Mouse (Mus musculus) forebrain, embryonic 12.5 days (tissue): Measurements from ENCODE around the gene Zrsr1. TPM values are rescaled to one million over a fixed set of nuclear protein-coding genes. Genes with fewer than 3 reads are reported as not detected.
A peak's percentile ranks its signal among the peaks of the same experiment; 100 is the strongest.

Experiments used
- ATAC-seq: fragments of 200-750 bp; cut with Nextera tagmentation; 2 replicates; pipeline ENCODE4 v1.8.0; 2017; ENCODE audit warnings: moderate TSS enrichment; ENCODE audit not compliant: low FRiP score
- H3K27ac ChIP-seq: fragments of 300-500 bp; sonication (generic); 2 replicates; pipeline ENCODE4 v1.5.1; 2016; ENCODE audit warnings: mild to moderate bottlenecking
- H3K27me3 ChIP-seq: fragments of 300-500 bp; sonication (generic); 2 replicates; pipeline ENCODE4 v1.6.1; 2016; ENCODE audit warnings: mild to moderate bottlenecking
- H3K36me3 ChIP-seq: fragments of 300-500 bp; sonication (generic); replicated peaks from 2 replicates; pipeline ENCODE4 v1.6.1; 2016; ENCODE audit warnings: mild to moderate bottlenecking
- H3K4me1 ChIP-seq: fragments of 300-500 bp; sonication (generic); 2 replicates; pipeline ENCODE4 v1.6.1; 2016
- H3K4me2 ChIP-seq: fragments of 300-500 bp; sonication (generic); 2 replicates; pipeline ENCODE4 v1.6.1; 2016; ENCODE audit warnings: mild to moderate bottlenecking, moderate library complexity
- H3K4me3 ChIP-seq: fragments of 300-500 bp; sonication (generic); replicated peaks from 2 replicates; pipeline ENCODE4 v1.5.1; 2016; ENCODE audit warnings: mild to moderate bottlenecking
- H3K9ac ChIP-seq: fragments of 300-500 bp; sonication (generic); 2 replicates; pipeline ENCODE4 v1.6.1; 2016; ENCODE audit warnings: mild to moderate bottlenecking
- H3K9me3 ChIP-seq: fragments of 300-500 bp; sonication (generic); 2 replicates; pipeline ENCODE4 v1.6.1; 2016
- WGBS: fragments of 180-500 bp; shearing (Covaris S2); methylation state at CpG from one replicate; pipeline ENCODE4 v1.1.7; 2016; 5-methylcytosine and 5-hydroxymethylcytosine counted together
- polyA plus RNA-seq: library from polyadenylated mRNA; unstranded; fragments of >200 nt; fragmentation: Nextera tagmentation; extraction: Ambion mirVana; gene quantifications from 2 replicates; pipeline ENCODE4 v1.2.1, GENCODE M21; 2016

Zrsr1 gene
- polyA plus RNA-seq, 1 experiment from 2014 or later, result 4.2 TPM

DNA sequence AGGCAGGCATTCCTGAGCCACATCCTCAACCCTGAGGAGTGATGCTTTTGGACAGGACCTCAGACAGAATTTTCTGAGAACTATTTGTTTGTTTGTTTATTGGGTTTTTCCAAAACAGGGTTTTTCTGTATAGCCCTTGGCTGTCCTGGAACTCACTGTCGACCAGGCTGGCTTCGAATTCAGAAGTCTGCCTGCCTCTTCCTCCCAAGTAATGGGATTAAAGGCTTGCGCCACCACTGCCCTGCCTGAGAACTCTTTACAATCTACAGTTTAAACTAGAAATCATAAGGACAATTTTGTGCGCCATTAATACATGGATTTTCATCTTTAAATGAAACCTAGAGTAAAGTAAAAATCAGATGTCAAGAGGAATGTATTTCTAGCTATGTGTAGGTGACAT, 23.7 kb downstream of the Zrsr1 start:
- no peak overlapping the region for H3K4me2 ChIP-seq
- peaks cover 11% of the 10 kb centered on the region for H3K4me1 ChIP-seq
- H3K27me3 ChIP-seq, result no peaks in the 10 kb centered on the region
- H3K27ac ChIP-seq, result no peak overlapping the region
- WGBS, result 95% methylated on average over 4 of the region's 4 CpGs
- H3K4me3 ChIP-seq, result no peak overlapping the region
- H3K9ac ChIP-seq, result no peak overlapping the region
- H3K36me3 ChIP-seq, result peaks cover 61% of the 10 kb centered on the region
- H3K9me3 ChIP-seq, result no peaks in the 10 kb centered on the region
- ATAC-seq, result no peak

DNA sequence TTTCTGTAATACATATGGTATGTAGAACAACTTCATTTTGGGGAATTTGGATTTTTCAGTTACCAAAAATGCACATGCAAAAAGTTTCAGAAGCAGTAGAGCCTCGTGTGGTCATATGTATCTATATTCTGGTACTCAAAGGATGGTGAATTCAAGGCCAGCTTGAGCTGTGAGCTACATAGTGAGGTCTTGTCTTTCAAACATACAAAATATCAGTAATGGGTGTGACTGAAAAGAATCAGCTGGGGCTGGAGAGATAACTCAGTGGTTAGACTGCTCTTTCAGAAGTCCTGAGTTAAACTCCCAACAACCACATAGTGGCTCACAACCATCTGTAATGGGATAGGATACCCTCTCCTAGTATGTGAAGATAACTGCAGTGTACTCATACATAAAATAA, 26.5 kb downstream of the Zrsr1 start:
- Histone ChIP-seq H3K36me3 (peaks cover 82% of the 10 kb centered on the region), H3K9me3 (no peaks in the 10 kb centered on the region), H3K4me3 (no peak overlapping the region), H3K27me3 (no peaks in the 10 kb centered on the region), H3K4me2 (no peak overlapping the region), H3K4me1 (no peaks in the 10 kb centered on the region), H3K9ac (no peak overlapping the region), H3K27ac (no peak overlapping the region)
- 87% methylated on average over 1 of the region's 1 CpGs for WGBS
- ATAC-seq, result no peak

DNA sequence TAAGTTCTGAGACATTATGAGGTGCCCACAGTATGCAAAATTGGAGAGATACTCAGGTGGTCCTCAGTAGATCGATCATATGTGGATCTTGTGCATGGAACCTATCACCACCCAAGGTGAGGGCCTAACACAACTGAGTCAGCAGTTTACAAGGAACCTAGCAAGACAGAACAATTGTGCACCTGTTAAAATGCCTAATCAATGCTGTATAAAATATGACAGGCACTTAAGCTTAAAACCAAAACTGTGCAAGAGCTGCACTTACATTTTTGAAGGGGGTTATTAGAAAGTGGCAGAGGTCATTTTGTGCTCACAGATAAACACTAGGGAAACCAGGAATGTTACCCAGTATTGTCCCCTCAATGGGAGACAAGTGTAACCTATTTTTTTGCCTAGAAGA, 33.5 kb downstream of the Zrsr1 start:
- WGBS, result 88% methylated on average over 1 of the region's 1 CpGs
- no peak overlapping the region for H3K9ac ChIP-seq
- H3K4me3 ChIP-seq, result no peak overlapping the region
- H3K27ac ChIP-seq, result no peak overlapping the region
- H3K27me3 ChIP-seq, result no peaks in the 10 kb centered on the region
- H3K36me3 ChIP-seq, result peaks cover 42% of the 10 kb centered on the region
- H3K9me3 ChIP-seq, result no peaks in the 10 kb centered on the region
- H3K4me2 ChIP-seq, result no peak overlapping the region
- H3K4me1 ChIP-seq, result peaks cover 4% of the 10 kb centered on the region
- no peak for ATAC-seq

DNA sequence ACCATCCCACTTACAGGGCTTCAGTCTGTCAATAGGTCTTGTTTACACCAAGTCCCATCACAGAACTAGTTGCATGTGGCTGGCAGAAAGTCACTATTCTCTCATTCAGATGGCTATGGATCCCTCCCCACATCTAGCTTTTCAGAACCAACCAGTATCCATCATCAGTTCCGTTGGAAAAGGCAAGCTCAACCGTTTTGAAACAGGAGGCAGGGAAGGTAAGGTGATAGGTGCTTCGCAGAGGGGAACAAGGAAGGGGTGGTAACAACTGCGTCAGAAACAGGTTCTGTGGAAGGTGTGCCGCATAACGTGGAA, 35.3 kb downstream of the Zrsr1 start:
- peak overlapping the region; percentile 89 for H3K27ac ChIP-seq
- H3K4me1 ChIP-seq, result peaks cover 4% of the 10 kb centered on the region
- WGBS, result 5% methylated on average over 6 of the region's 6 CpGs
- no peak overlapping the region for H3K9ac ChIP-seq
- H3K9me3 ChIP-seq, result no peaks in the 10 kb centered on the region
- H3K27me3 ChIP-seq, result no peaks in the 10 kb centered on the region; the same call in 1 of the 2 replicates
- no peak for ATAC-seq
- peak overlapping the region; percentile 58 for H3K4me3 ChIP-seq
- H3K36me3 ChIP-seq, result peaks cover 27% of the 10 kb centered on the region
- H3K4me2 ChIP-seq, result peak overlapping the region; percentile 75

DNA sequence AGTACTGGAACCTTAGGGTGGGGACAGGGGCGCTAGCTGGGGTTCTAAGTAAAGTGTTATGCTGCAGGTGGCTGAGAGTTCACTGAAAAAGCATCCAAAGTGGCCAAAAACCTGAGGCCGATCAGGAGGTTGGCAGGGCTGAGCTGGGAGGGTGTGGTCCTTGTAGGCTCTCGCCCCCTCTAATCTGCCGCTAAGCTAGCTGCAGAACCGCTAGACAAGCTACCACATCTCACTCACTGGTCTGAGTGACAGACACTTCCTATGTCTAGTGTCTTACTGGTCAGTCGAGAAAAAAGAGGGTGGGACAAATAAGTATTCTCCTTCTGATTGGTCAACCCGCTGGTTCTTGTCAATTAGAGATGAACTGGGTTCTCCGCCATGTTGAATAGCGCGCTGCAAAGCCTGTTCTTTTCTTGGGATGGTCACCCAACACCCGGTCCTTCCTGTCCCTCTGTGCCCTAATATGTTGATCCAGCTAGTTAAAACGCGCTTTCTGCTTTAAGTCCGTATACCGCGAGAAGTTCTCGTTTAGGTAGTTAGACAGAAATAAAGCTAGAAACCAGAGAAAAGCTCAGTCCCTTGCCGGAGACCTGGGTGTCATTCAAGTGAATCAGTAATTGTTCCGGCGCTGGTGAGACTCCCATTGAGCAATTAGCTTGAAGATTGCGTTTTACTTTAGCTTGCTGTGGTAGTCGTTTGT, 35.8 kb downstream of the Zrsr1 start, which contains the start of gene Fam161a:
Fam161a (plus strand) TSS at position 51 of the 700 bp plus-strand sequence.
- H3K36me3 ChIP-seq, result peaks cover 22% of the 10 kb centered on the region
- peaks cover 4% of the 10 kb centered on the region for H3K4me1 ChIP-seq
- H3K9me3 ChIP-seq, result no peaks in the 10 kb centered on the region
- ATAC-seq, result peak; percentile 95
- no peaks in the 10 kb centered on the region; the same call in 1 of the 2 replicates for H3K27me3 ChIP-seq
- peak within 1 kb of the TSS; percentile 58 for H3K4me3 ChIP-seq
- H3K9ac ChIP-seq, result peak within 1 kb of the TSS; percentile 78
- 2% methylated on average over 22 of the region's 22 CpGs for WGBS
- H3K27ac ChIP-seq, result peak within 1 kb of the TSS; percentile 89
- H3K4me2 ChIP-seq, result peak within 1 kb of the TSS; percentile 75

DNA sequence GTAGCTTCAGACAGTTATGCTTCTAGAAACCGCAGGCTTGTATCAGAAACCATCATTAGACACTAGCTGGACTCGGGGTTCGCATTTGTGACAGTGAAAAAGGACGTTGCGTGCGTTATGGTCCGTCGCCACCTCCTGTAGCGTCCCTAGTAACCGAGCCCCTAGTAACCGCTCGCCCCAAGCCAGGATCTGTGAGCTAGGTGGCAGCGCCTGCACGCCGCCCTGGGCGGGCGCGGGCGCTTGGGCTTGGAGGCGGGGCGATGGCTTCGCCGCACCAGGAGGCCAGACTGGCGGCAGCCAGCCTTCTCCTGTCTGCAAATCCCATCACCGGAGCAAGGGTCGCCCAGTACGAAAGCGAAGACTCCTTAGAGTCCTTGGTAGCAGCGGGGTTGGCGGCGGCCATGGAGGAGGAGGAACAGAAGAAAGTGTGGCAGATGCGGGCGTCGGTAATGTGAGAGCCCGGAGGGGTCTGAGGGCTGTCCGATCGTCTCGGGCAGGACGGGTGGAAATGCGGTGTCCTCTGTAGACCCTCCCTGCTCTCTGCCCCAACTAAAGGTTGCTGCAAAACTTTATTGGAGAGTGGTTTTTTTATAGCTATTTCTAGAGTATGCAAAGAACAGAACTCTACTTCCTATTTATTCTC, 36.5 kb downstream of the Zrsr1 start:
- peak overlapping the region; percentile 89 for H3K27ac ChIP-seq
- H3K9ac ChIP-seq, result peak overlapping the region; percentile 78
- H3K9me3 ChIP-seq, result no peaks in the 10 kb centered on the region
- peaks cover 4% of the 10 kb centered on the region for H3K4me1 ChIP-seq
- H3K36me3 ChIP-seq, result peaks cover 19% of the 10 kb centered on the region
- no peaks in the 10 kb centered on the region; the same call in 1 of the 2 replicates for H3K27me3 ChIP-seq
- peak; percentile 95 for ATAC-seq
- H3K4me2 ChIP-seq, result peak overlapping the region; percentile 75
- under 1% methylated on average over 40 of the region's 40 CpGs for WGBS
- H3K4me3 ChIP-seq, result peak overlapping the region; percentile 58

DNA sequence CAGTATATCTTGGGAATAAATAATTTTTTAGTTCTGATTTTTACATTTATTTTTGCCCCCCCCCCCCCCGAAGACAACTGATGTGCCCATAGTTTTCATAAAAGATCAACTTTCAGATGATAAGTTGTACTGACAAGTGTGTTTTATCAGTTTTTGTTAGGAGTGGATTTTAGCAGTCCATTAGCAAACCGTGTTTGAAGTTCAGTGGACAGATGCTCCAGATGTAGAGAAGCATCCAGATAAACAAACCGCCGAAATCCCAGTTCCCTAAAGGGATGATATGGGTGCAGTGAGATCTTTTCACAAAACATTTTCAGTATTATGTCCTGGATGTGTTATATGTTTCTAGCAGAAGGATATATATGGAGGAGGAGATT, 37.0 kb downstream of the Zrsr1 start:
- 43% methylated on average over 4 of the region's 4 CpGs for WGBS
- Histone ChIP-seq H3K4me3 (peak overlapping the region; percentile 58), H3K4me1 (peaks cover 4% of the 10 kb centered on the region), H3K9ac (no peak overlapping the region), H3K4me2 (peak overlapping the region; percentile 75), H3K9me3 (no peaks in the 10 kb centered on the region), H3K36me3 (peaks cover 14% of the 10 kb centered on the region), H3K27me3 (no peaks in the 10 kb centered on the region; the same call in 1 of the 2 replicates), H3K27ac (no peak overlapping the region)
- ATAC-seq, result no peak

DNA sequence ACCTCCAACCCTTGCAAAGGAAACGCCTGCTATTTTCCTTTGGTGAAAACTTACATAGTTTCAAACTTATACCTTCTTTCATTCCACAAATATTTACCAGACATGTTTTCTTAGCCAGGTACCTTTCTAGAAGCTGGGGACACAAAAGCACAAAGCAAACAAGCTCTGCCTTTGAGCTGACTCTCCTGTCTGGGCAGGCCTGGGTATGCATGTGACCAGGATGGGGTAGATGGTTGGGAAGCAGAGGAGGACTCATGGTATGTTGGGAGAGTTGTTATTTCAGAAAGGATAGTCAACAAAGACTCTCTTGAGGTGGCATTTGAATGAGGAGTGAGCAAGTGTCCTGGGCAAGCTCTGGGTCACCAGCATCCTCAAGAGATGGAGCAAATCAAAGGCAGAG, 41.3 kb downstream of the Zrsr1 start:
- Histone ChIP-seq H3K27ac (no peak overlapping the region), H3K36me3 (no peaks in the 10 kb centered on the region), H3K27me3 (no peaks in the 10 kb centered on the region; the same call in 1 of the 2 replicates), H3K9ac (no peak overlapping the region), H3K4me1 (no peaks in the 10 kb centered on the region), H3K4me3 (no peak overlapping the region), H3K4me2 (no peak overlapping the region), H3K9me3 (no peaks in the 10 kb centered on the region)
- WGBS, result 81% methylated on average over 1 of the region's 1 CpGs
- ATAC-seq, result no peak

DNA sequence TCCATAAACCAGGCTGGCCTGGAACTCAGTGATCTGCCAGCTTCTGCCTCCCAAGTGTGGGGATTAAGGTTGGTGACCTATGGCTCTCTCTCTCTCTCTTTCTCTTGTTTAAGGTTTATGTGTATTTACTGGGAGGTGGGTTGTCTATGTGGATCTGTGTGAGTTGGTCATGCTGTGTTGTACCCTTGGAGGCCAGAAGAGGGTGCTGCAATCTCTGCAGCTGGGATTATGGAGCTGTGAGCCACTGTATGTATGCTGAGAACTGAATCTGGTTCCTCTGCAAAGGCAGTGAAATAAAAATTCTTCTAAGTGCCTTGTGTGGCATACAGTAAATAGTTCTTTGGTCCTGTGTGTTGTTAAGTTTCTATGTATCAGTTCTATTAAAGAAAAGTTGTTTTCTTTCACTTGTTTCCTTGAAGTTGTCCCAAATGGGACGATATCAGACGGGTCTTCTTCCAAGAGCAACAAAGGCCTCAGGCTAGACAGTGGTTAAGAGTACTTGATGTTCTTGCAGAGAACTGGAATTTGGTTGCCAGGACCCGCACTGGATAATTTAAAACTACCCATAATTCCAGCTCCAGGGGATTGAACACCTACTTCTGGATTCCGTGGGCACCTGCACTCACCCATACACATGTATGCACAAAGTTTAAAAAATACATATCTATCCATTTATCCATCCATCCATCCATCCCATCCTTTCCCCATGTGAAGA, 41.9 kb downstream of the Zrsr1 start:
- Histone ChIP-seq H3K36me3 (no peaks in the 10 kb centered on the region), H3K4me1 (no peaks in the 10 kb centered on the region), H3K9ac (no peak overlapping the region), H3K4me3 (no peak overlapping the region), H3K27ac (no peak overlapping the region), H3K27me3 (no peaks in the 10 kb centered on the region; the same call in 1 of the 2 replicates), H3K9me3 (no peaks in the 10 kb centered on the region), H3K4me2 (no peak overlapping the region)
- ATAC-seq, result no peak
- 86% methylated on average over 4 of the region's 4 CpGs for WGBS

DNA sequence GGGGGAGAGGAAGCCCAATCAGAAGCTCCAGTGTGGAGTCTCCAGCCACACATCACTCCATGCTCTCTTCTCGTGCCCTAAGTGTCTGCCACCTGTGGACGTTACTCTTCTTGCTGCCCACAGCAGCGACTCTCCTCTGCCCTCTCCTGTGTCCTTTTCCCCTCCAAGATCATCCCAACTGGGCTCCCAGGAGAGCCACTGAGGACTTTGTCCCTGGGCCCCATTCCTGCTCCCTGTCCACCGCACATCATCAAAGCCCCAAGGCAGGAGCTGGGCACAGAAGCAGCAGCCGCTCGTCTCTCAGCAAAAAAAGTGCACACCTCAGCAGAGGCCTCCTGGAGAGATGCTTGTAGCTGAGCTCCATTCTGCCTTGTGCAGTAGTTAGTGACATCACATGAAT, 43.2 kb downstream of the Zrsr1 start:
- no peak overlapping the region for H3K9ac ChIP-seq
- WGBS, result 76% methylated on average over 6 of the region's 6 CpGs
- no peak overlapping the region for H3K4me2 ChIP-seq
- H3K27ac ChIP-seq, result no peak overlapping the region
- no peaks in the 10 kb centered on the region for H3K4me1 ChIP-seq
- no peaks in the 10 kb centered on the region; the same call in 1 of the 2 replicates for H3K27me3 ChIP-seq
- H3K9me3 ChIP-seq, result no peaks in the 10 kb centered on the region
- no peak overlapping the region for H3K4me3 ChIP-seq
- no peak for ATAC-seq
- no peaks in the 10 kb centered on the region for H3K36me3 ChIP-seq

DNA sequence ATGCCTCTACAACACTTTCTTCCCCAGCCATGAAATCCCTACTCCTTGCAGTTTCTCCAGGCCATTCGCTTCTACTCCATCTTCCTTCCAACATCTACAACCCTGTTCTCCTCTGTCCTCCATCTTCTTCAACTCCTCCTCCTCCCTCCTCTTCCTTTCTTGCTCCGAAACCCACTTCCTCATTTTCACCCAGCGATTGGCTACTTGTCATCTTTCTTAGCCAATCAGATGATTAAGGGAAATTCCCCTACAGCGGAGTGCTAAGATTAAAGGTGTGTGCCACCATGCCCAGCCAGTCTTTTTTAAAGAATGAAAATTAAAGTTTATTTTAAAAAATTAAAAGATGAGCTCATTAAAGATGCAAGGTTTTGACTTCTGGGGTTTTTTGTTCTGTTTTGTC, 46.1 kb downstream of the Zrsr1 start:
- H3K27ac ChIP-seq, result no peak overlapping the region
- H3K4me1 ChIP-seq, result no peaks in the 10 kb centered on the region
- no peak overlapping the region for H3K9ac ChIP-seq
- no peaks in the 10 kb centered on the region for H3K27me3 ChIP-seq
- H3K36me3 ChIP-seq, result no peaks in the 10 kb centered on the region
- 96% methylated on average over 4 of the region's 4 CpGs for WGBS
- H3K4me3 ChIP-seq, result no peak overlapping the region
- no peak overlapping the region for H3K4me2 ChIP-seq
- no peaks in the 10 kb centered on the region for H3K9me3 ChIP-seq
- no peak for ATAC-seq

DNA sequence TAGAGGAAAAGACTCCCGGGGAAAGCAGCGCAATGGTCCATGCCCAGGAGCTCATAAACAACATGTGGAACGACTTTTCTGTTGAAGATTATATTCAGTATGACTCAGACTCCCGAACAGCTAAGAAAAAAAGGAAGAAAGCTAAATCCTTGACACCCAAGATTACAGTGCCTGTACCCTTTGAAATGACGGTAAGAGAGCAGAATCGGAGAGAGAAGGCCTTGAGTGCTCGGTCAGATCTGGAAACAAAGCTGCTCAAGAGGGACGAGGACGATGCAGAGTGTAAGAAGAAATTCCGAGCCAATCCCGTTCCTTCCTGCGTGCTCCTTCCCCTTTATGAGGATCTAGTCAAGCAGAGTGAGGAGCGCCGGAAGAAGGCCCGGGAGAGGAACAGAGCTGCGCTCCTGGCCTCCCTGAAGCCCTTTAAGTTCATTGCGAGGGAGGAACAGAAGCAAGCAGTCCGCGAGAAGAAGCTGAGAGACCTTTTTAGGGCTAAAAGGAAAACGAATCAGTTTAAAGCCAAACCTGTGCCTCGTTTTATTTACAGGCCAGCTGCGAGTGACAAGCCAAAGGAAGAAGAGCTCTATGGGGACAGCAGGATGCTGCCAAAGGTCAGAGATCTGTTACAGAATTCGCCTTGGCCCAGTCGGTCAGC, 48.4 kb downstream of the Zrsr1 start:
- WGBS, result 69% methylated on average over 24 of the region's 24 CpGs
- no peak overlapping the region for H3K4me2 ChIP-seq
- no peaks in the 10 kb centered on the region for H3K27me3 ChIP-seq
- H3K9me3 ChIP-seq, result no peaks in the 10 kb centered on the region
- ATAC-seq, result no peak
- no peaks in the 10 kb centered on the region for H3K36me3 ChIP-seq
- no peak overlapping the region for H3K27ac ChIP-seq
- no peaks in the 10 kb centered on the region for H3K4me1 ChIP-seq
- H3K4me3 ChIP-seq, result no peak overlapping the region
- no peak overlapping the region for H3K9ac ChIP-seq
